10 mouse cellular contexts compared by ENCODE assay signal in genomic region chr9:42764823-42765560, GRCm38 (mm10).
DNase-seq lines count a peak whose midpoint lies in the region; ATAC-seq and TF ChIP-seq lines count a peak whose summit lies in the region.
"Had no signal": no experiment of that assay in that cellular context is flagged by ENCODE, and none has a peak within 500 bp of the region (broad histone marks: within the 10 kb centered on the region; RNA-seq: fewer than 3 reads in every experiment).

No protein-coding gene starts in this region.

- 51% methylated on average over 11 of the region's 11 CpGs for WGBS in forebrain, postnatal 0 days
- WGBS in limb, embryonic 13.5 days: 21% methylated on average over 11 of the region's 11 CpGs

- H3K9me3 ChIP-seq in forebrain, postnatal 0 days (ENCODE audit: low read length): no peaks in the 10 kb centered on the region
- H3K9me3 ChIP-seq in limb, embryonic 13.5 days: no peaks in the 10 kb centered on the region

- ATAC-seq in forebrain, postnatal 0 days: peak; percentile 60
- ATAC-seq in limb, embryonic 13.5 days (ENCODE audit: low FRiP score, low read depth): peak; percentile 61; the same call in 1 of the 2 replicates

- H3K27ac ChIP-seq in forebrain, postnatal 0 days (ENCODE audit: low read depth, low read length): no peak overlapping the region
- H3K27ac ChIP-seq in limb, embryonic 13.5 days: no peak overlapping the region
- H3K27ac ChIP-seq: macrophage had no signal

- no peaks in the 10 kb centered on the region for H3K4me1 ChIP-seq in forebrain, postnatal 0 days (ENCODE audit: insufficient read depth)
- peaks cover 49% of the 10 kb centered on the region for H3K4me1 ChIP-seq in limb, embryonic 13.5 days

- no peak overlapping the region for H3K9ac ChIP-seq in forebrain, postnatal 0 days
- H3K9ac ChIP-seq in limb, embryonic 13.5 days: no peak overlapping the region

- H3K27me3 ChIP-seq in forebrain, postnatal 0 days (ENCODE audit: insufficient read depth, low read length): no peaks in the 10 kb centered on the region
- peaks cover 4% of the 10 kb centered on the region; the same call in 1 of the 2 replicates for H3K27me3 ChIP-seq in limb, embryonic 13.5 days

- no peak for TF ChIP-seq CTCF in forebrain, postnatal 0 days (IDR thresholded peaks at IDR 0.05; ENCODE audit: low read depth)

- peak; percentile 16 for DNase-seq in right cerebral cortex, postnatal 14 days
- DNase-seq in right cerebral cortex, postnatal 25 days: no peak
- peak; percentile 14 for DNase-seq in forebrain, postnatal 0 days
- DNase-seq in gastrocnemius, postnatal 25 days: no peak
- DNase-seq in adrenal gland, postnatal 10 days: no peak
- no peak for DNase-seq in urinary bladder, postnatal 4 days (ENCODE audit: low spot score in 2 of 2)
- DNase-seq in layer of hippocampus, adult 9-10 months (ENCODE audit: low spot score): no peak

- no peak overlapping the region for H3K4me2 ChIP-seq in forebrain, postnatal 0 days (ENCODE audit: low read depth)
- H3K4me2 ChIP-seq in limb, embryonic 13.5 days (replicated peaks): peak overlapping the region; percentile 14

- H3K36me3 ChIP-seq in forebrain, postnatal 0 days (ENCODE audit: insufficient read depth): no peaks in the 10 kb centered on the region
- no peaks in the 10 kb centered on the region for H3K36me3 ChIP-seq in limb, embryonic 13.5 days
- H3K36me3 ChIP-seq: G1E had no signal

- no peak overlapping the region for H3K4me3 ChIP-seq in forebrain, postnatal 0 days (ENCODE audit: low read depth, low read length)
- H3K4me3 ChIP-seq in limb, embryonic 13.5 days: no peak overlapping the region

Comparison
In these comparisons a context has a peak if more than half of its experiments do, and no peak if none do; other contexts are left out.
1. DNase-seq: peak in right cerebral cortex, postnatal 14 days (single experiment) and forebrain, postnatal 0 days (single experiment); none in right cerebral cortex, postnatal 25 days (single experiment), gastrocnemius, postnatal 25 days (single experiment), adrenal gland, postnatal 10 days (single experiment), urinary bladder, postnatal 4 days (0 of 2) and layer of hippocampus, adult 9-10 months (single experiment).